Mouse (Mus musculus) MEL-GATA-1-ER (cell line): ENCODE measurements around the gene Krt39.

ENCODE experiments used
- DNase-seq: peaks from one replicate; pipeline ENCODE4 v3.0.0-alpha.2; 2012; ENCODE audit warnings: low read depth; ENCODE audit errors: extremely low read depth

The Krt39 gene

DNA sequence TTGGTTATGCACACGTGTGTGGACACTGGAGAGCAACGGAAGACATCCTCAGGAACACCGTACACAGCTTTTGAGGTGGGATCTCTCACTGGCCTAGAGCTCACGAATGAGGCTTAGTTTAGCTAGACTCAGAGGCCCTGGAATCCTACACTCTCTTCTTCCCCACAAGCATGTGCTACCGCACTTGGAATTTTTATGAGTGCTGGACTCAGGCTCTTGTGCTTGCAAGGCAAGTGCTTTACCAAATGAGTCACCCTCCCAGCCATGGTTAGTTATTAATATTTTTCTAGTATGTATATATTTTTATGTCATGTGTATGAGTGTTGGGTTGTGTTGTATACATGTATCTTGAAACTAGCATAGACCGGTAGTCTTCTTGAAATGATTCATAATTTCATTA is 49.2 kb downstream of the Krt39 start:
- DNase-seq = no peak

- DNase-seq = no peak
Observed at GRCm38 (mm10) chr11:99469228-99469627, 51.9 kb downstream of the Krt39 start.

DNA sequence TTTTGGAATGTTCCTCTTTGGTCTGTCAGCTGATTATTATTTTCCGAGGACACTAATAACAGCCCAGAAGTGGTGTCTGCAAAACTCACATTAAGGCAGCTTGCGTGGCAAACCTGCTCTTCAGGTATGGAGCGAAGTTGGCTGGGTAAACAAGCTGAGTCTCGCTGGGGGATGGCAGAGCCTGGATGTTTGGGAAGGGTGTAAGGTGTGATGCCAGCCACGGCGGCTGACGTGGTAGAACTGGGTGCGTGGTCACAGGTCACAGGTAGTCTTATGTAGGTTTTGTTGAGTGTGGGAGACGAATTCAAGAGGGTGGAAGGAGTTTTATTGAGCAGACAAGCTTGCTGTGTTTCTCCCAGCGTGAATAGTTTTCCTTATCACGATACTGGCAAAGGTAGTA is 52.6 kb downstream of the Krt39 start:
- DNase-seq = no peak

DNA sequence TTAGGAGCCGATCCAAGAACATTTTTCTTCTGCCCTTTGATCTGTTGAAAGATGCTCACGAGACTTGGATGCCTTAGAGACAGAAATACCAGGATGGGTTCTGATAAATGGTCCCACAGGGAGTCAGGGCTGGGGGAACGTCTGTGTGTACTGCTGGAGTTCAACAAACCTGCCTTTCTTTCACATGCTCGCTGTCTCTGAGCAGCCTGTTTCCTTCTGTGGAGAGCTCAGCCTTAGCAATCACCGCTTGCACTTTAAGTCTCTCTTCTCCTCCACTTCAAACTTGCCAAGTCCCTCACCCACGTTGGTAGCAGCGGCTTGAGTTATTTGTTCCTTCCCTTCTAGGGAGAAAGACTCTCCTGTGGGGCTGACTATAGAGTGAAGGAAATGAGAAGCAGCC is 54.8 kb downstream of the Krt39 start:
- DNase-seq = no peak

DNA sequence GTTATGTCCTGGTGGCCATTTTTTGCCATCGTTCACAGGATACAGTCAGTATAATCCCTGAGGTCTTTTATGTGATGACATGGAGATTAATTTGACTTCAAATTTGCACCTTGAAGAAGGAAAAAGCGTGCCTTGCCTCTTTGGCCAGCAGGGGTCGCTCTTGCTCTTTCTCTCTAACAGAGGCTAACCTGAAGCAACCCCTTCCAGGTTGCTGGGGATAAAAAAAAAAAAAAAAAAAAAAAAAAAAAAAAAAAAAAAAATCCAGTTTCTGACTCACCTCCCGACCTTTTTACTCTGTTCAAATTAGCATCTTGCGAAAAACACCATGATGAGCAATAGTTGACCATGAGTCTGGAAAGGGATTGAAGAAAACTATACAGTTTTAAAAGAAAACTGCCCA is 56.3 kb downstream of the Krt39 start:
- peak; percentile 7 for DNase-seq
